30 mouse cellular contexts compared by ENCODE assay signal in the genomic region with DNA sequence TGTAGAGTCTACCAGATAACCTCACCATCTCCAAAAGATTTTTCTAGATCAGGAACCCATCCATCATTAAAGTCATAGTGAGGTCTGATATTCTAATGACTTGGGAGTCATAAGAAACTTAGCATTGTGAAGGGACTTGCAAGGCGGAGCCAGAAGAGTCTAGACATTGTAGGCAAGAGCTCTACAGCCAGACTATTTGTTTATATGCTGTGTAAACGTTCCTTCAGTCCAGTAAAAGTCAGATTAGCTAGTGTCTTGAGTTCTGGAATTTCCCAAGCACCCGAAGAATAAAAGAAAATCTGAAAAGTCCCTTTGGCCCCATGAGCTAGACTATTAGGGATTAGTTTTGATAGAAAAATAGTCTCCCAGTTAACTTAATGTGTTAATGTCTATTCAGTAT. TPM values are rescaled to one million over a fixed set of nuclear protein-coding genes. Genes with fewer than 3 reads are reported as not detected.
"Had no signal": no experiment of that assay in that cellular context is flagged by ENCODE, and none has a peak within 500 bp of the region (broad histone marks: within the 10 kb centered on the region; RNA-seq: fewer than 3 reads in every experiment).

No protein-coding gene starts in this region.

- H3K27ac ChIP-seq: embryonic facial prominence, embryonic 10.5 days; embryonic facial prominence, embryonic 12.5 days; embryonic facial prominence, embryonic 13.5 days; embryonic facial prominence, embryonic 15.5 days; forebrain, embryonic 10.5 days; forebrain, embryonic 12.5 days; forebrain, embryonic 13.5 days; forebrain, embryonic 15.5 days; gastrocnemius, adult 2 months had no signal

- H3K9me3 ChIP-seq: embryonic facial prominence, embryonic 10.5 days; embryonic facial prominence, embryonic 12.5 days; embryonic facial prominence, embryonic 13.5 days; embryonic facial prominence, embryonic 15.5 days; forebrain, embryonic 10.5 days; forebrain, embryonic 12.5 days; forebrain, embryonic 13.5 days; forebrain, embryonic 15.5 days had no signal

- H3K4me2 ChIP-seq: embryonic facial prominence, embryonic 12.5 days; embryonic facial prominence, embryonic 13.5 days; embryonic facial prominence, embryonic 15.5 days; forebrain, embryonic 12.5 days; forebrain, embryonic 13.5 days; forebrain, embryonic 15.5 days had no signal

- H3K36me3 ChIP-seq: embryonic facial prominence, embryonic 10.5 days; embryonic facial prominence, embryonic 12.5 days; embryonic facial prominence, embryonic 13.5 days; embryonic facial prominence, embryonic 15.5 days; forebrain, embryonic 10.5 days; forebrain, embryonic 12.5 days; forebrain, embryonic 15.5 days had no signal

- H3K4me1 ChIP-seq: forebrain, embryonic 12.5 days; forebrain, embryonic 15.5 days had no signal

- H3K9ac ChIP-seq: embryonic facial prominence, embryonic 12.5 days; embryonic facial prominence, embryonic 13.5 days; embryonic facial prominence, embryonic 15.5 days; forebrain, embryonic 12.5 days; forebrain, embryonic 13.5 days; forebrain, embryonic 15.5 days; forebrain, postnatal 0 days had no signal

- H3K4me3 ChIP-seq: embryonic facial prominence, embryonic 10.5 days; embryonic facial prominence, embryonic 12.5 days; embryonic facial prominence, embryonic 13.5 days; embryonic facial prominence, embryonic 15.5 days; erythroblast, embryonic 14.5 days; forebrain, embryonic 10.5 days; forebrain, embryonic 12.5 days; forebrain, embryonic 13.5 days; forebrain, embryonic 15.5 days; gastrocnemius, adult 2 months had no signal

- DNase-seq: cerebellum, adult 18-20 months; cerebellum, adult 2 months; cerebellum, adult 8-10 months; cerebellum, adult 9-10 months; cerebellum, adult 9-11 months; cerebellum, postnatal 10 days; cerebellum, postnatal 14 days; cerebellum, postnatal 25 days; cerebellum, postnatal 36 days; embryo, embryonic 11 days; forebrain, postnatal 0 days; gastrocnemius, adult 2 months; gastrocnemius, postnatal 10 days; gastrocnemius, postnatal 14 days; gastrocnemius, postnatal 25 days; gastrocnemius, postnatal 36 days; heart, adult 11 months had no signal

- ATAC-seq: forebrain, embryonic 13.5 days; forebrain, embryonic 14.5 days; forebrain, embryonic 15.5 days; forebrain, embryonic 16.5 days; forebrain, postnatal 0 days had no signal

- H3K27me3 ChIP-seq: embryonic facial prominence, embryonic 12.5 days; embryonic facial prominence, embryonic 13.5 days; embryonic facial prominence, embryonic 15.5 days; forebrain, embryonic 13.5 days; forebrain, embryonic 15.5 days had no signal

RNA-seq across cellular contexts. Expression of gene Itgb6, which starts 38.3 kb away (rescaled TPM):
- total RNA-seq: granulocyte monocyte progenitor cell, adult 5-6 weeks had no signal
- polyA plus RNA-seq: cortical plate, adult 2 months; erythroblast, embryonic 14.5 days; forebrain, embryonic 13.5 days; forebrain, embryonic 15.5 days; forebrain, embryonic 16.5 days; forebrain, postnatal 0 days had no signal
